Mouse (Mus musculus) kidney, postnatal 0 days (tissue): ENCODE results near the gene Snrk. TPM values are rescaled to one million over a fixed set of nuclear protein-coding genes. Genes with fewer than 3 reads are reported as not detected.

Source experiments
- ATAC-seq: fragments of 200-750 bp; cut with Nextera tagmentation; replicated peaks from 2 replicates; pipeline ENCODE4 v1.8.0; 2017; ENCODE audit warnings: low read depth, moderate number of reproducible peaks, moderate TSS enrichment, moderate library complexity; ENCODE audit not compliant: low FRiP score
- DNase-seq: peaks from one replicate; pipeline ENCODE4 v3.0.0-alpha.2; 2016; ENCODE audit warnings: low spot score
- H3K27ac ChIP-seq: fragments of 300-500 bp; sonication (generic); 2 replicates; pipeline ENCODE4 v1.5.1; 2014; ENCODE audit warnings: mild to moderate bottlenecking
- H3K27me3 ChIP-seq: fragments of 300-500 bp; sonication (generic); 2 replicates; pipeline ENCODE4 v1.6.1; 2014; ENCODE audit warnings: low read length, mixed read lengths; ENCODE audit not compliant: insufficient read depth
- H3K36me3 ChIP-seq: fragments of 300-500 bp; sonication (generic); 2 replicates; pipeline ENCODE4 v1.6.1; 2014; ENCODE audit warnings: low read length, mixed read lengths; ENCODE audit not compliant: insufficient read depth
- H3K4me1 ChIP-seq: fragments of 300-500 bp; sonication (generic); replicated peaks from 2 replicates; pipeline ENCODE4 v1.6.1; 2014; ENCODE audit warnings: antibody characterized with exemption, low read length, mixed read lengths; ENCODE audit not compliant: insufficient read depth
- H3K4me2 ChIP-seq: fragments of 300-500 bp; sonication (generic); 2 replicates; pipeline ENCODE4 v1.6.1; 2014; ENCODE audit warnings: mild to moderate bottlenecking, low read length, moderate library complexity, mixed read lengths
- H3K4me3 ChIP-seq: fragments of 300-500 bp; sonication (generic); replicated peaks from 2 replicates; pipeline ENCODE4 v1.5.1; 2014; ENCODE audit warnings: low read depth, low read length
- H3K9ac ChIP-seq: fragments of 300-500 bp; sonication (generic); 2 replicates; pipeline ENCODE4 v1.6.1; 2014; ENCODE audit warnings: low read depth, low read length
- H3K9me3 ChIP-seq: fragments of 300-500 bp; sonication (generic); replicated peaks from 2 replicates; pipeline ENCODE4 v1.6.1; 2016; ENCODE audit warnings: low read length, inconsistent platforms, mixed read lengths
- CTCF ChIP-seq: IDR thresholded peaks from 2 replicates; pipeline ENCODE4 v1.5.1; 2016; ENCODE audit warnings: antibody characterized with exemption, low read depth, mild to moderate bottlenecking, moderate library complexity
- WGBS: fragments of 180-500 bp; shearing (Covaris S2); extraction: QIAGEN DNeasy Blood & Tissue Kit; methylation state at CpG from one replicate; pipeline ENCODE4 v1.1.7; 2014; 5-methylcytosine and 5-hydroxymethylcytosine counted together
- polyA plus RNA-seq: library from polyadenylated mRNA; unstranded; fragments of >200 nt; fragmentation: Nextera tagmentation; extraction: Ambion mirVana; gene quantifications from 2 replicates; pipeline ENCODE4 v1.2.1, GENCODE M21; 2015

Snrk gene
- polyA plus RNA-seq, 1 experiment from 2014 or later = 51.3 TPM

DNA sequence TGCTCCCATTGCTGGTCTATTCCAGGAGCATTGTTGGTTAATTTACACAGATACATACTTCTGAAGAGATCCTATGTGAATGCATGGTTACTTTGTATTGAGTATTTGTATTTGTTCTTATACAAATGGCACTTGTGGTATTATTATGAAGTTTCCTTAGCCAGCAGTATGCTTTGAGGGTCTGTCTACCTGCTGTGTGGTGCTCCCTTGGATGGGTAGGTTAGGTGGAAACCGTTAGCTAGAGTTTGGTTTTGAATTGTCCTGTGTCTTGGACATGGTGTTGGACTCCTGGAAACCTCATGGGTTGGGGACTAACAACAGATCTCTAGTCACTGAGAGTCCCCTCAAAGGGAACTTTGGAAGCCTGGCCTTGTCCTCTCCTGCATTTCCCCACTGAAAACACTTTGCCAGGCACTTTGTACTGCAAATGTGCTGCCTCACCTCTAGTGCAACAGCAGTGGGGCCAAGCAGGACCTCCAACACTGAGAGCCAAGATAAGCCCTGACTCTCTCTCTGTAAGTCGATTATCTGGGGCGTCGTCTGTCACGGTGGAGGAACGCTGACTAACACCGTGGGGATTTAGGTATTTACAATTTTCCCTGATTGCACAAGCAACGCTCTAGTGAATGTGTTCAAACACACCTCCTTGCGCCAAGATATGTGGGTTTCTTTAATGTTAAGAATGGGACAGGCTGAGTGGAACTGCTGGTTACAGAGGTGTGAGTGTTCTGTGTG lies 13.3 kb upstream of the Snrk start:
- Histone ChIP-seq H3K36me3 (no peaks in the 10 kb centered on the region), H3K9ac (no peak overlapping the region), H3K4me1 (no peaks in the 10 kb centered on the region), H3K4me3 (no peak overlapping the region), H3K4me2 (no peak overlapping the region), H3K9me3 (no peaks in the 10 kb centered on the region), H3K27me3 (no peaks in the 10 kb centered on the region), H3K27ac (no peak overlapping the region)
- 50% methylated on average over 9 of the region's 9 CpGs for WGBS
- ATAC-seq (no peak), DNase-seq (no peak)
- no peak for TF ChIP-seq CTCF

DNA sequence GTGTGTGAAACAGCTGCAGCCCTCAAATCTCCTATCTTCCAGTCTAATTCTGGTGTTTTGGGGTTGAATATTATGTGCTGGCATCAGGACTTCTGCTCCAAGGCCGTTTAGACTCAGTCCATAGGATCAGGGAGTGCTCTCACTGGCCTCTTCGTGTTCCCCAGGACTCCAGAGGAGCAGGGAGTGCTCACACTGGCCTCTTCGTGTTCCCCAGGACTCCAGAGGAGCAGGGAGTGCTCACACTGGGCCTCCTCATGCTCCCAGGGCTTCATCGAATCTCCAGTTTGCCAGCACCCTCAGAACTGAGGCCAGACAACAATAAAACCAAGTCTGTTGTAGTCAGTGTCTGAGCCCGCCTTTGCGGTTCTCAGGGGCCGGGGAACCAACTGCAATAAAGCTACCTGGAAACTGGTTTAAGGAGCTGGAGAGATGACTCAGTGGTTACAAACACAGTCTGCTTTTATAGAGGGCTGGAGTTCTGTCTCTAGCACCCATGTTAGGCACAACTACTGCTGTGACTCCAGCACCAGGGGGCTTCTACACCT lies 12.7 kb upstream of the Snrk start:
- Histone ChIP-seq H3K9ac (no peak overlapping the region), H3K4me3 (no peak overlapping the region), H3K36me3 (no peaks in the 10 kb centered on the region), H3K9me3 (no peaks in the 10 kb centered on the region), H3K4me1 (no peaks in the 10 kb centered on the region), H3K4me2 (no peak overlapping the region), H3K27me3 (no peaks in the 10 kb centered on the region), H3K27ac (no peak overlapping the region)
- DNase-seq (no peak), ATAC-seq (no peak)
- 48% methylated on average over 7 of the region's 7 CpGs for WGBS
- no peak for TF ChIP-seq CTCF

DNA sequence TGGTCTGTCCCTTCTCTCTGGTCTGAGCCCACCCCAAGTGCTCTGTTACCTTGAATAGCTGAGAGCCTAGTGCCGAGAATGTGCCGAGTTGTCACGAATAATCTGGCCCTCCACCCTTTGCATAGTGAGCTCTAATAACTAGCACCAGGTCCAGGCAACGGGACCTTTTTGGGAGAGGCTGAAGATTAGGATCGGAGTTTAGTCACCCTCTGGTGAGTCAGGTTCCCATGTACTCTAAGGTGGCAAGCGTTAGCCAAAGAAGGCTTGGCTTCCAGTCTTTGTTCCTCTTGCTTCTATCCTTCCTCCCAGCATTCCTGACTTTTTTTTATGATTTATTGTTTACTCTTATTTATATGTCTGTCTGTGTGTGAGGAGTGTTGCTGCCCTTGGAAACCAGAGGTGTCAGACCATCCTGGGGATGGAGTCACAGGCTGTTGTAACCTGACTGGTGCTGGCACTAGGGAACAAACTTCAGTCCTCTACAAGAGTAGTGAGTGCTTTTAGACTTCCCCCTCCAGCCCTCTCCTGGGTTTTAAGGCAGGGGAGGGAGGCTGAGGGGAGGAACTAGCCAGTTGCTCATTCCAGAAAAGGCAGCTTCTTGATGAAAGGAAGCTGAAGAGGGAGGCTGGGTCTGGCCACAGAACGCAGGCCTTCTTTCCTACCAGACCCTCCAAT lies 9.2 kb upstream of the Snrk start:
- no peaks in the 10 kb centered on the region for H3K9me3 ChIP-seq
- H3K36me3 ChIP-seq = no peaks in the 10 kb centered on the region
- H3K4me2 ChIP-seq = no peak overlapping the region
- no peak overlapping the region for H3K4me3 ChIP-seq
- no peak for TF ChIP-seq CTCF
- no peaks in the 10 kb centered on the region for H3K27me3 ChIP-seq
- no peak overlapping the region for H3K9ac ChIP-seq
- DNase-seq (no peak), ATAC-seq (no peak)
- no peaks in the 10 kb centered on the region for H3K4me1 ChIP-seq
- 43% methylated on average over 7 of the region's 7 CpGs for WGBS
- H3K27ac ChIP-seq = no peak overlapping the region; the same call in 1 of the 2 replicates

DNA sequence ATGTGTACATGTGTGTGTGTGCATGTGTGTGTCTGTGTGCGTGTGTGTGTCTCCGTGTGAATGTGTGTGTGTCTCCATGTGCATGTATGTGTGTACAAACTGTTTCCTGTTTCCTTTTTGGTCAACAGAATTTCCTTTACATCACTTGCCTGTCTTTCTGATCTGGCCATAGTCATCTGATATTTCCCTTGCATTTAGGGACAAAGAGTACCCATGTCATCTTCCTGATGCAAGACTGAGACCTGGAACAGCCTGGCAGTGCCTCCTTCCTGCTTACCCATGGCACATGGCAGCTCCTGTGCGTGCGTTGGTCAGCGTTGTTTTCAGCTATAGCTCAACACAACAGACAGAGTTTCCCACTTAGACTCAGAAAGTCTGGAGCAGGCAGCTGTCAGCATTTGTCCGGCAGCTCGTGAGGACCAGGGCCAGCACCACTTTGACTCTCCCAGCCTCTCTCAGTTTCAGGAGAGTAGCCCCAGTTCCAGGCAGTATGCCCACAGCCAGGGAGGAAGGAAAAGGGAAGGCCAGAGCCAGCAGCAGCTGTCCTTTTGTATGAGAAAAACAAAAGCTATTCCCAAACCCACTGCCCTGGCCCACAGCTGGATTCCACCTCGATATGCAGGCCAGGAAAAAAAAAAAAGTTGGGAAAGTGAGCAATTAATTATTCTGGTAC lies 7.4 kb upstream of the Snrk start:
- H3K9ac ChIP-seq = no peak overlapping the region
- no peaks in the 10 kb centered on the region for H3K4me1 ChIP-seq
- peak overlapping the region; percentile 66 for H3K27ac ChIP-seq
- DNase-seq = peak; percentile 36
- 55% methylated on average over 8 of the region's 8 CpGs for WGBS
- H3K36me3 ChIP-seq = no peaks in the 10 kb centered on the region
- H3K9me3 ChIP-seq = no peaks in the 10 kb centered on the region
- H3K4me3 ChIP-seq = no peak overlapping the region
- no peak for TF ChIP-seq CTCF
- H3K27me3 ChIP-seq = no peaks in the 10 kb centered on the region
- no peak for ATAC-seq
- no peak overlapping the region for H3K4me2 ChIP-seq

DNA sequence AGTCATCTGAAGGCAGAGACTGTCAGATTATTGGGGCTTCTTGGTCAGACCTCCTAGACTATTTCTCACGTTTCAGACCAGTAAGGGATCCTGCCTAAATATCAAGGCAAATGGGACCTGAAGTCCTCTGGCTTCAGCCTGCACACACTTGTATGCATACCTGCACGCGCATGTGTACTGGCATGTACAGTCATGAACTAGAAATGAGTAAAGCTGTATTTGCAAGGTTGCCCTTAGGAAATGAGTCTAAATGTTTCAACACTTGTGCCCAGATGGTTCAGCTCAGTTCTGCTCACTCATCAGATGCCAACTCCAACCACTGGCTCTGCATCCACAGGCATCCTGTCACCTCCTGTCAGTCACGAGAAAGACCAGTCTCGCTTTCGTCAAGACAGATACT lies 6.6 kb upstream of the Snrk start:
- Histone ChIP-seq H3K36me3 (no peaks in the 10 kb centered on the region), H3K27ac (peak overlapping the region; percentile 66), H3K27me3 (no peaks in the 10 kb centered on the region), H3K4me3 (no peak overlapping the region), H3K4me2 (no peak overlapping the region), H3K4me1 (no peaks in the 10 kb centered on the region), H3K9me3 (no peaks in the 10 kb centered on the region), H3K9ac (no peak overlapping the region)
- TF ChIP-seq CTCF = no peak
- DNase-seq (no peak), ATAC-seq (no peak)
- 78% methylated on average over 6 of the region's 6 CpGs for WGBS

DNA sequence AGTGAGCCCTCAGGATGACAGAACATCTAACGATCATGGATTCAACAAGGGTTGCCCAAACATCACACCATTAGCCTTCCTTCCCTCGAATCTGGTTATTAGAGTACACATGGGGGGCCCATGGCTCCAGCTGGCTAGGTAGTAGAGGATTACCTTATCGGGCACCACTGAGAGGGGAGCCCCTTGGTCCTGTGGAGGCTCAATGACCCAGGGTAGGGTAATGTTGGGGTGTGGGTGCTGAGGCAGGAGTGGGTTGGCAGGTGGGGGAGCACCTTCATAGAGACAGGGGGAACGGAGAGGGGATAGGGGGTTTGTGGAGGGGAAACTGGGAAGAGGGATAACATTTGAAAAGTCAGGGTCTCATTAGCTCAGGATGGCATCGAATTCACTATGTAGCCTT lies 6.1 kb upstream of the Snrk start:
- 90% methylated on average over 5 of the region's 5 CpGs for WGBS
- H3K9ac ChIP-seq = no peak overlapping the region
- ATAC-seq (no peak), DNase-seq (no peak)
- H3K4me2 ChIP-seq = no peak overlapping the region
- no peak overlapping the region for H3K4me3 ChIP-seq
- no peak for TF ChIP-seq CTCF
- H3K4me1 ChIP-seq = no peaks in the 10 kb centered on the region
- no peak overlapping the region for H3K27ac ChIP-seq
- H3K36me3 ChIP-seq = no peaks in the 10 kb centered on the region
- no peaks in the 10 kb centered on the region for H3K9me3 ChIP-seq
- H3K27me3 ChIP-seq = no peaks in the 10 kb centered on the region
